ENCODE assay signal across 20 mouse cellular contexts in the genomic region with DNA sequence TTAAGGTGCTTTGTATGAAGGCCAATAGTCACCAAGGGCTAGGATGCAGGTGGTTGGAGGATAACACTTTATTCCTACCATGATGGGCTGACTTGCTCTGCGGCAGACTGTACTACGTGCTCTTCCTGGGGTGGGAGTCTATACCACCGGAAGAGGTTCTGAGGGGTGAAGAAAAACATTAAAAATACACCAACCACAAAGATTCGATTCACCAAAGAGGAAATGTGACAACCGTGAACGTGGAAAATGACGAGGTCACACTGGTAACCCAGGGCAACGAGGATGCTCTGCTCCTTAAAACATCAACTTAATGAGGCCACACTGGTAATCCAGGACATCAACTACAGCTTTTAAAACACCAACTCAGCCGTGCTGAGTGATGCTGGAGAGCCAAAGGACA. TPM values are rescaled to one million over a fixed set of nuclear protein-coding genes. Genes with fewer than 3 reads are reported as not detected.
DNase-seq lines count a peak whose midpoint lies in the region; ATAC-seq lines count a peak whose summit lies in the region.
"Had no signal": no experiment of that assay in that cellular context is flagged by ENCODE, and none has a peak within 500 bp of the region (broad histone marks: within the 10 kb centered on the region; RNA-seq: fewer than 3 reads in every experiment).

No protein-coding gene starts in this region.

- H3K4me2 ChIP-seq in neural tube, embryonic 15.5 days, result no peak overlapping the region
- H3K4me2 ChIP-seq: hindbrain, embryonic 14.5 days; liver, embryonic 12.5 days; lung, embryonic 15.5 days; neural tube, embryonic 12.5 days had no signal

- no peaks in the 10 kb centered on the region for H3K36me3 ChIP-seq in embryonic facial prominence, embryonic 10.5 days (replicated peaks)
- no peaks in the 10 kb centered on the region for H3K36me3 ChIP-seq in neural tube, embryonic 15.5 days
- H3K36me3 ChIP-seq: limb, embryonic 10.5 days; liver, embryonic 12.5 days; lung, embryonic 15.5 days; neural tube, embryonic 12.5 days had no signal

- peak; percentile 62 for ATAC-seq in common myeloid progenitor, adult 5-6 weeks (replicated peaks; ENCODE audit: low read depth, poor library complexity, severe bottlenecking)
- no peak for ATAC-seq in neural tube, embryonic 15.5 days (ENCODE audit: low FRiP score)
- ATAC-seq: intestine, postnatal 0 days; liver, embryonic 12.5 days; Patski had no signal

- H3K9ac ChIP-seq in neural tube, embryonic 15.5 days (replicated peaks), result no peak overlapping the region
- H3K9ac ChIP-seq: hindbrain, embryonic 14.5 days; liver, embryonic 12.5 days; lung, embryonic 15.5 days; neural tube, embryonic 12.5 days had no signal

- no peak overlapping the region for H3K4me3 ChIP-seq in embryonic facial prominence, embryonic 10.5 days
- no peak overlapping the region for H3K4me3 ChIP-seq in neural tube, embryonic 15.5 days (replicated peaks)
- H3K4me3 ChIP-seq: layer of hippocampus, adult 2 months; left cerebral cortex, adult 2 months; limb, embryonic 10.5 days; liver, embryonic 12.5 days; lung, embryonic 15.5 days; neural tube, embryonic 12.5 days had no signal

- WGBS in embryonic facial prominence, embryonic 10.5 days, result 85% methylated on average over 9 of the region's 9 CpGs
- 70% methylated on average over 9 of the region's 9 CpGs for WGBS in neural tube, embryonic 15.5 days

- no peak overlapping the region for H3K27ac ChIP-seq in embryonic facial prominence, embryonic 10.5 days (replicated peaks)
- H3K27ac ChIP-seq in neural tube, embryonic 15.5 days (replicated peaks), result no peak overlapping the region
- H3K27ac ChIP-seq: hindbrain, embryonic 14.5 days; layer of hippocampus, adult 2 months; left cerebral cortex, adult 2 months; limb, embryonic 10.5 days; liver, embryonic 12.5 days; lung, embryonic 15.5 days; neural tube, embryonic 12.5 days had no signal

- H3K9me3 ChIP-seq in embryonic facial prominence, embryonic 10.5 days, result no peaks in the 10 kb centered on the region
- no peaks in the 10 kb centered on the region for H3K9me3 ChIP-seq in neural tube, embryonic 15.5 days (replicated peaks)
- H3K9me3 ChIP-seq: limb, embryonic 10.5 days; liver, embryonic 12.5 days; lung, embryonic 15.5 days; neural tube, embryonic 12.5 days had no signal

- peak; percentile 57 for DNase-seq in 416B (ENCODE audit: low read depth)
- DNase-seq in B cell, adult 2 months, result peak; percentile 78 to 84
- DNase-seq in naive thymus-derived CD4-positive, alpha-beta T cell, adult 2 months (ENCODE audit: low read depth), result peak; percentile 89
- DNase-seq in embryonic facial prominence, embryonic 10.5 days (ENCODE audit: low spot score), result no peak
- no peak for DNase-seq in layer of hippocampus, adult 8-10 months (ENCODE audit: low spot score in 2 of 2)
- DNase-seq: cerebellum, adult 8-10 months; gastrocnemius, postnatal 10 days; kidney, postnatal 10 days; midbrain, embryonic 14.5 days had no signal

- H3K4me1 ChIP-seq in embryonic facial prominence, embryonic 10.5 days, result no peaks in the 10 kb centered on the region
- no peaks in the 10 kb centered on the region for H3K4me1 ChIP-seq in neural tube, embryonic 15.5 days
- H3K4me1 ChIP-seq: limb, embryonic 10.5 days; liver, embryonic 12.5 days; lung, embryonic 15.5 days; neural tube, embryonic 12.5 days had no signal

- no peaks in the 10 kb centered on the region for H3K27me3 ChIP-seq in embryonic facial prominence, embryonic 10.5 days (replicated peaks; ENCODE audit: low read depth, poor library complexity, severe bottlenecking)
- no peaks in the 10 kb centered on the region for H3K27me3 ChIP-seq in neural tube, embryonic 15.5 days (replicated peaks)
- H3K27me3 ChIP-seq: liver, embryonic 12.5 days; lung, embryonic 15.5 days; neural tube, embryonic 12.5 days; Patski had no signal

RNA-seq across cellular contexts. Expression of gene Pik3ap1, which starts 56.2 kb away (rescaled TPM):
- 10.0 and 10.2 TPM in 2 replicates for total RNA-seq in common myeloid progenitor, adult 5-6 weeks (2017)
- 2.5 and 3.0 TPM in 2 replicates for polyA plus RNA-seq in embryonic facial prominence, embryonic 10.5 days (2016; fragmentation: Nextera tagmentation; extraction: Ambion mirVana)
- total RNA-seq in layer of hippocampus, adult 8-10 months (2022), result 10 to 100 TPM in 1 of 4 experiments, 1 to 10 TPM in 3; 1.9 to 10.2 (median 5.2) TPM
- polyA plus RNA-seq in neural tube, embryonic 15.5 days (2015; fragmentation: Nextera tagmentation; extraction: Ambion mirVana), result 1.6 and 2.7 TPM in 2 replicates

Comparison
In these comparisons a context has a peak if more than half of its experiments do, and no peak if none do; other contexts are left out.
1. DNase-seq: peak in 416B (single experiment), B cell, adult 2 months (2 of 2) and naive thymus-derived CD4-positive, alpha-beta T cell, adult 2 months (single experiment); none in embryonic facial prominence, embryonic 10.5 days (single experiment) and layer of hippocampus, adult 8-10 months (0 of 2).